Comparison of ENCODE assay signal across 7 mouse cellular contexts in genomic region chr3:40846473-40846956, GRCm38 (mm10). TPM values are rescaled to one million over a fixed set of nuclear protein-coding genes. Genes with fewer than 3 reads are reported as not detected.
DNase-seq lines count a peak whose midpoint lies in the region; ATAC-seq lines count a peak whose summit lies in the region.
"Not testable (repeated sequence)": the region's sequence is repeated elsewhere in the genome, so short reads cannot be mapped to it uniquely, and the experiment has no call there.

Gene Mfsd8, minus strand, starts transcription at chr3:40846886.

- peak within 1 kb of the TSS; percentile 61 for H3K4me3 ChIP-seq in intestine, embryonic 16.5 days (ENCODE audit: low read length)
- peak within 1 kb of the TSS; percentile 34 for H3K4me3 ChIP-seq in midbrain, embryonic 11.5 days (ENCODE audit: low read depth, low read length)

- peak within 1 kb of the TSS; percentile 74 for H3K27ac ChIP-seq in intestine, embryonic 16.5 days (ENCODE audit: low read length)
- peak within 1 kb of the TSS; percentile 40; the same call in 1 of the 2 replicates for H3K27ac ChIP-seq in midbrain, embryonic 11.5 days (ENCODE audit: low read depth, low read length)

- DNase-seq in adrenal gland, adult 8-10 months: peak; percentile 97
- DNase-seq in embryo, embryonic 9.5 days (ENCODE audit: extremely low spot score): peak; percentile 97
- peak; percentile 84 to 91 for DNase-seq in gastrocnemius, postnatal 4 days (ENCODE audit: low spot score in 2 of 2)
- peak; percentile 95 to 96 for DNase-seq in left cerebral cortex, postnatal 36 days (ENCODE audit: low spot score in 2 of 2)
- DNase-seq in midbrain, embryonic 11.5 days (ENCODE audit: low spot score, missing footprints): peak; percentile 99
- peak; percentile 99 for DNase-seq in skeletal muscle tissue, adult 2 months (ENCODE audit: low read depth, low spot score)

- peak; percentile 98 for ATAC-seq in intestine, embryonic 16.5 days
- ATAC-seq in midbrain, embryonic 11.5 days (ENCODE audit: low FRiP score): peak; percentile 99

- not testable (repeated sequence) for H3K27me3 ChIP-seq in intestine, embryonic 16.5 days (replicated peaks; ENCODE audit: control insufficient read depth, insufficient read depth, low read length); midbrain, embryonic 11.5 days (ENCODE audit: control insufficient read depth, insufficient read depth, low read length)

- not testable (repeated sequence) for H3K36me3 ChIP-seq in intestine, embryonic 16.5 days (ENCODE audit: control insufficient read depth, insufficient read depth, low read length); midbrain, embryonic 11.5 days (ENCODE audit: control insufficient read depth, insufficient read depth, low read length)

- H3K9me3 ChIP-seq in intestine, embryonic 16.5 days (ENCODE audit: control insufficient read depth, low read length); midbrain, embryonic 11.5 days (ENCODE audit: control insufficient read depth, low read length): not testable (repeated sequence)

- H3K4me2 ChIP-seq in intestine, embryonic 16.5 days (ENCODE audit: low read depth, low read length): peak within 1 kb of the TSS; percentile 62
- H3K4me2 ChIP-seq in midbrain, embryonic 11.5 days: peak within 1 kb of the TSS; percentile 54

- peak within 1 kb of the TSS; percentile 76 for H3K9ac ChIP-seq in intestine, embryonic 16.5 days (ENCODE audit: low read depth, low read length)
- peak within 1 kb of the TSS; percentile 71 for H3K9ac ChIP-seq in midbrain, embryonic 11.5 days (ENCODE audit: low read length)

- not testable (repeated sequence) for H3K4me1 ChIP-seq in intestine, embryonic 16.5 days (ENCODE audit: control insufficient read depth, insufficient read depth, low read length); midbrain, embryonic 11.5 days (ENCODE audit: control insufficient read depth, insufficient read depth, low read length)

- WGBS in intestine, embryonic 16.5 days: under 1% methylated on average over 39 of the region's 39 CpGs
- WGBS in midbrain, embryonic 11.5 days: under 1% methylated on average over 39 of the region's 39 CpGs

- intact Hi-C loops in left cerebral cortex, postnatal 36 days (cut with DNase I): loop anchor here (5.0 kb wide), 1 partner anchor 46 kb away; no protein-coding TSS in a partner anchor

RNA-seq across cellular contexts. Expression of gene Mfsd8, which starts in this region (rescaled TPM):
- 10 to 100 TPM; 18.8 to 28.4 (median 20.2) TPM for total RNA-seq in adrenal gland, adult 8-10 months (2022)
- 10 to 100 TPM; 13.3 to 13.4 TPM for total RNA-seq in gastrocnemius, postnatal 4 days (2021)
- 5.8 and 6.0 TPM in 2 replicates for polyA plus RNA-seq in intestine, embryonic 16.5 days (2015; fragmentation: Nextera tagmentation; extraction: Ambion mirVana)
- 10 to 100 TPM; 16.7 to 22.1 TPM for total RNA-seq in left cerebral cortex, postnatal 36 days (2021)
- polyA plus RNA-seq in midbrain, embryonic 11.5 days (2014; fragmentation: Nextera tagmentation; extraction: Ambion mirVana): 6.6 and 9.5 TPM in 2 replicates

Comparison
In these comparisons a context has a peak if more than half of its experiments do, and no peak if none do; other contexts are left out.
1. Peak in every context shown above with its lines: DNase-seq, ATAC-seq, H3K4me3 ChIP-seq and H3K27ac ChIP-seq.